Mouse (Mus musculus): ENCODE results near the gene 1700020D05Rik. TPM values are rescaled to one million over a fixed set of nuclear protein-coding genes. Genes with fewer than 3 reads are reported as not detected.

Gene 1700020D05Rik
- total and polyA plus RNA-seq, 3 experiments: 0.23 to 0.34 TPM; not detected in 1

- peak; percentile 90 for TF ChIP-seq EP300 (IDR thresholded peaks at IDR 0.05; ENCODE audit: low read length)
- TF ChIP-seq TBP (conservative IDR thresholded peaks at IDR 0.05; ENCODE audit: low read depth, low read length): no peak
- TF ChIP-seq TCF12 (IDR thresholded peaks at IDR 0.05; ENCODE audit: low read depth, low read length): peak; percentile 42; the same call in 1 of the 2 replicates
- TF ChIP-seq IRF4 (IDR thresholded peaks at IDR 0.05; ENCODE audit: low read depth, low read length): peak; percentile 78
- TF ChIP-seq ETS1 (conservative IDR thresholded peaks at IDR 0.05; ENCODE audit: low read depth, low read length): peak; percentile 70
- TF ChIP-seq MXI1 (IDR thresholded peaks at IDR 0.05; ENCODE audit: low read depth, low read length): peak; percentile 44; the same call in 1 of the 2 replicates
- peak; percentile 36 for TF ChIP-seq SIN3A (IDR thresholded peaks at IDR 0.05; ENCODE audit: low read length)
- TF ChIP-seq POLR2A (IDR thresholded peaks at IDR 0.05; ENCODE audit: low read depth, low read length): no peak
- peak; percentile 96 for TF ChIP-seq JUN (IDR thresholded peaks at IDR 0.05; ENCODE audit: insufficient read depth, low read depth, low read length)
- TF ChIP-seq NELFE (IDR thresholded peaks at IDR 0.05; ENCODE audit: low read depth, low read length): no peak
- TF ChIP-seq GABPA (IDR thresholded peaks at IDR 0.05; ENCODE audit: insufficient replicate concordance, low read depth, low read length): no peak
- peak; percentile 97 for TF ChIP-seq JUND (conservative IDR thresholded peaks at IDR 0.05; ENCODE audit: low read depth, low read length)
- TF ChIP-seq KAT2A (IDR thresholded peaks at IDR 0.05; ENCODE audit: insufficient replicate concordance, low read length): no peak
- peak; percentile 19; the same call in 1 of the 2 replicates for TF ChIP-seq HCFC1 (IDR thresholded peaks at IDR 0.05; ENCODE audit: low read depth, low read length)
- TF ChIP-seq RAD21 (IDR thresholded peaks at IDR 0.05; ENCODE audit: low read depth, low read length): no peak
- no peak for TF ChIP-seq USF2 (conservative IDR thresholded peaks at IDR 0.05; ENCODE audit: low read depth, low read length)
- TF ChIP-seq CTCF (conservative IDR thresholded peaks at IDR 0.05 in 1 of 2, IDR thresholded peaks at IDR 0.05 in 1 of 2; ENCODE audit: low read depth in 2 of 2, low read length in 2 of 2): no peak
These were observed 8.8 kb upstream of the 1700020D05Rik start (continued) for GRCm38 (mm10) chr19:5512091-5513004.

- in situ Hi-C loops (cut with MboI; ENCODE audit: low pct_ligation_motif_present, low pct_unique_long_range_greater_than_20kb, low sequenced_read_pairs): no loop called here
- peak overlapping the region; percentile 86 for H3K4me2 ChIP-seq (ENCODE audit: insufficient read depth, low read depth, poor library complexity, severe bottlenecking)
- H3K4me3 ChIP-seq (replicated peaks in 1 of 3; ENCODE audit: low read depth in 2 of 3, low read length in 2 of 3, poor library complexity in 1 of 3): peak overlapping the region; percentile 56 to 64 (median 63)
- H3K27me3 ChIP-seq (replicated peaks): peaks cover 3% of the 10 kb centered on the region
- H3K9ac ChIP-seq (ENCODE audit: insufficient read depth, low read depth): peak overlapping the region; percentile 61
- dilution Hi-C loops (cut with MboI; ENCODE audit: extremely low pct_ligation_motif_present, extremely low pct_unique_long_range_greater_than_20kb, low sequenced_read_pairs): no loop called here
- TF ChIP-seq MAX (IDR thresholded peaks at IDR 0.05; ENCODE audit: low read length) (0 out of 2 replicates have a peak, but pooled peaks have one; percentile 19), RCOR1 (conservative IDR thresholded peaks at IDR 0.05; ENCODE audit: low read depth, low read length) (no peak), USF1 (IDR thresholded peaks at IDR 0.05; ENCODE audit: low read depth, low read length) (no peak), MXI1 (IDR thresholded peaks at IDR 0.05; ENCODE audit: low read depth, low read length) (no peak), PAX5 (IDR thresholded peaks at IDR 0.05; ENCODE audit: low read length) (no peak), ZMIZ1 (IDR thresholded peaks at IDR 0.05; ENCODE audit: low read depth, low read length) (0 out of 2 replicates have a peak, but pooled peaks have one; percentile 6), ZKSCAN1 (IDR thresholded peaks at IDR 0.05; ENCODE audit: borderline replicate concordance, low read depth, low read length) (no peak), MAFK (IDR thresholded peaks at IDR 0.05; ENCODE audit: insufficient replicate concordance, low read length) (no peak), CHD1 (IDR thresholded peaks at IDR 0.05; ENCODE audit: low read depth, low read length) (0 out of 2 replicates have a peak, but pooled peaks have one; percentile 5), MEF2A (IDR thresholded peaks at IDR 0.05; ENCODE audit: borderline replicate concordance, low read depth, low read length) (no peak), BHLHE40 (IDR thresholded peaks at IDR 0.05; ENCODE audit: low read depth, low read length) (no peak), CHD2 (IDR thresholded peaks at IDR 0.05; ENCODE audit: low read length) (no peak)
- H3K27ac ChIP-seq (ENCODE audit: insufficient read depth, low read depth): no peak overlapping the region
- H3K36me3 ChIP-seq (replicated peaks in 1 of 2; ENCODE audit: control insufficient read depth in 1 of 2, insufficient read depth in 1 of 2, low read length in 1 of 2): no peaks in the 10 kb centered on the region
- no peaks in the 10 kb centered on the region for H3K79me2 ChIP-seq (replicated peaks; ENCODE audit: control insufficient read depth, extremely low read depth, insufficient read depth, poor library complexity, severe bottlenecking)
- peaks cover 6 to 31% of the 10 kb centered on the region in 2 experiments for H3K4me1 ChIP-seq (ENCODE audit: control insufficient read depth in 1 of 2, insufficient read depth in 2 of 2)
- H3K9me3 ChIP-seq (replicated peaks; ENCODE audit: low read length): no peaks in the 10 kb centered on the region
- DNase-seq (ENCODE audit: extremely low read depth): no peak
These were observed 7.6 kb upstream of the 1700020D05Rik start for GRCm38 (mm10) chr19:5511074-5511632.
